Comparison of ENCODE assay signal across 8 mouse cellular contexts in genomic region chr12:113102461-113102860, GRCm38 (mm10). TPM values are rescaled to one million over a fixed set of nuclear protein-coding genes. Genes with fewer than 3 reads are reported as not detected.
A peak's percentile ranks its signal among the peaks of the same experiment; 100 is the strongest.
DNase-seq lines count a peak whose midpoint lies in the region; ATAC-seq lines count a peak whose summit lies in the region.

No protein-coding gene starts in this region.

- no peak for ATAC-seq in heart, embryonic 13.5 days (ENCODE audit: extremely low read depth, insufficient number of reproducible peaks, low FRiP score, low TSS enrichment)
- ATAC-seq in midbrain, embryonic 11.5 days (ENCODE audit: low FRiP score): 0 out of 2 replicates have a peak, but pooled peaks have one; percentile 19
- ATAC-seq in stomach, embryonic 15.5 days (ENCODE audit: insufficient read depth, low FRiP score, low read depth): no peak

- H3K4me1 ChIP-seq in heart, embryonic 13.5 days: peaks cover 76% of the 10 kb centered on the region
- peaks cover 21% of the 10 kb centered on the region for H3K4me1 ChIP-seq in midbrain, embryonic 11.5 days (ENCODE audit: control insufficient read depth, insufficient read depth, low read length)
- H3K4me1 ChIP-seq in stomach, embryonic 15.5 days: peaks cover 55% of the 10 kb centered on the region

- no peak overlapping the region for H3K4me2 ChIP-seq in heart, embryonic 13.5 days
- no peak overlapping the region for H3K4me2 ChIP-seq in midbrain, embryonic 11.5 days
- no peak overlapping the region for H3K4me2 ChIP-seq in stomach, embryonic 15.5 days

- no peak overlapping the region for H3K4me3 ChIP-seq in heart, embryonic 13.5 days
- no peak overlapping the region for H3K4me3 ChIP-seq in midbrain, embryonic 11.5 days (ENCODE audit: low read depth, low read length)
- H3K4me3 ChIP-seq in stomach, embryonic 15.5 days (replicated peaks): no peak overlapping the region

- peaks cover 17% of the 10 kb centered on the region for H3K36me3 ChIP-seq in heart, embryonic 13.5 days
- H3K36me3 ChIP-seq in midbrain, embryonic 11.5 days (ENCODE audit: control insufficient read depth, insufficient read depth, low read length): no peaks in the 10 kb centered on the region
- H3K36me3 ChIP-seq in stomach, embryonic 15.5 days: 0 out of 2 replicates have a peak, but pooled peaks cover 5% of the 10 kb centered on the region

- no peaks in the 10 kb centered on the region for H3K9me3 ChIP-seq in heart, embryonic 13.5 days
- H3K9me3 ChIP-seq in midbrain, embryonic 11.5 days (ENCODE audit: control insufficient read depth, low read length): peaks cover 4% of the 10 kb centered on the region; the same call in 1 of the 2 replicates
- H3K9me3 ChIP-seq in stomach, embryonic 15.5 days: no peaks in the 10 kb centered on the region

- 58% methylated on average over 6 of the region's 6 CpGs for WGBS in heart, embryonic 13.5 days
- WGBS in midbrain, embryonic 11.5 days: 65% methylated on average over 6 of the region's 6 CpGs
- 59% methylated on average over 6 of the region's 6 CpGs for WGBS in stomach, embryonic 15.5 days

- intact Hi-C loops in heart, postnatal 25 days (cut with DNase I): loop anchor here (5.0 kb wide), 2 partner anchors 145 to 225 kb away; no protein-coding TSS in a partner anchor
- intact Hi-C loops in left cerebral cortex, postnatal 14 days (cut with DNase I): loop anchor here (5.0 kb wide), 1 partner anchor 95 kb away; no protein-coding TSS in a partner anchor

- H3K27me3 ChIP-seq in heart, embryonic 13.5 days (replicated peaks): no peaks in the 10 kb centered on the region
- no peaks in the 10 kb centered on the region for H3K27me3 ChIP-seq in midbrain, embryonic 11.5 days (ENCODE audit: control insufficient read depth, insufficient read depth, low read length)
- H3K27me3 ChIP-seq in stomach, embryonic 15.5 days (replicated peaks): no peaks in the 10 kb centered on the region

- H3K9ac ChIP-seq in heart, embryonic 13.5 days: peak overlapping the region; percentile 21; the same call in 1 of the 2 replicates
- no peak overlapping the region for H3K9ac ChIP-seq in midbrain, embryonic 11.5 days (ENCODE audit: low read length)
- no peak overlapping the region for H3K9ac ChIP-seq in stomach, embryonic 15.5 days

- peak; percentile 95 for DNase-seq in heart, adult 11 months
- no peak for DNase-seq in heart, postnatal 25 days (ENCODE audit: low spot score)
- DNase-seq in MN1 (ENCODE audit: low spot score): peak; percentile 37
- peak; percentile 77 for DNase-seq in cerebellum, adult 9-10 months
- peak; percentile 68 to 72 for DNase-seq in left cerebral cortex, postnatal 14 days (ENCODE audit: low spot score in 2 of 2)
- peak; percentile 84 for DNase-seq in midbrain, embryonic 11.5 days (ENCODE audit: low spot score, missing footprints)

- no peak overlapping the region for H3K27ac ChIP-seq in heart, embryonic 13.5 days (replicated peaks)
- no peak overlapping the region for H3K27ac ChIP-seq in midbrain, embryonic 11.5 days (ENCODE audit: low read depth, low read length)
- 0 out of 2 replicates have a peak overlapping the region, but pooled peaks have one; percentile 4 for H3K27ac ChIP-seq in stomach, embryonic 15.5 days

RNA-seq across cellular contexts. Expression of gene Mta1, which starts 4.4 kb away (rescaled TPM):
- 10 to 100 TPM; 48.4 to 49.3 TPM for total RNA-seq in heart, postnatal 25 days (2021)
- 11.2 and 11.9 TPM in 2 replicates for polyA plus RNA-seq in heart, embryonic 13.5 days (2015; fragmentation: Nextera tagmentation; extraction: Ambion mirVana)
- total RNA-seq in left cerebral cortex, postnatal 14 days (2021): 10 to 100 TPM; 92.7 to 95.9 TPM
- 19.2 and 21.4 TPM in 2 replicates for polyA plus RNA-seq in midbrain, embryonic 11.5 days (2014; fragmentation: Nextera tagmentation; extraction: Ambion mirVana)
- polyA plus RNA-seq in stomach, embryonic 15.5 days (2015; fragmentation: Nextera tagmentation; extraction: Ambion mirVana): 11.2 and 12.2 TPM in 2 replicates

RNA-seq across cellular contexts. Expression of gene Tex22, which starts 28.2 kb away (rescaled TPM):
- total RNA-seq in heart, postnatal 25 days (2021): not detected
- polyA plus RNA-seq in heart, embryonic 13.5 days (2015; fragmentation: Nextera tagmentation; extraction: Ambion mirVana): not detected in 2 replicates
- total RNA-seq in left cerebral cortex, postnatal 14 days (2021): under 1 TPM in 1 of 2 experiments, not detected in 1; 0.31 TPM
- not detected in 2 replicates for polyA plus RNA-seq in midbrain, embryonic 11.5 days (2014; fragmentation: Nextera tagmentation; extraction: Ambion mirVana)
- not detected in 2 replicates for polyA plus RNA-seq in stomach, embryonic 15.5 days (2015; fragmentation: Nextera tagmentation; extraction: Ambion mirVana)

RNA-seq across cellular contexts. Expression of gene Crip2, which starts 37.6 kb away (rescaled TPM):
- 1,000 to 10,000 TPM; 1,410 to 1,505 TPM for total RNA-seq in heart, postnatal 25 days (2021)
- 1,302 and 1,499 TPM in 2 replicates for polyA plus RNA-seq in heart, embryonic 13.5 days (2015; fragmentation: Nextera tagmentation; extraction: Ambion mirVana)
- 100 to 1,000 TPM; 199 to 200 TPM for total RNA-seq in left cerebral cortex, postnatal 14 days (2021)
- polyA plus RNA-seq in midbrain, embryonic 11.5 days (2014; fragmentation: Nextera tagmentation; extraction: Ambion mirVana): 226 and 247 TPM in 2 replicates
- 125 and 130 TPM in 2 replicates for polyA plus RNA-seq in stomach, embryonic 15.5 days (2015; fragmentation: Nextera tagmentation; extraction: Ambion mirVana)

RNA-seq across cellular contexts. Expression of gene Crip1, which starts 43.7 kb away (rescaled TPM):
- total RNA-seq in heart, postnatal 25 days (2021): 100 to 1,000 TPM; 178 to 211 TPM
- polyA plus RNA-seq in heart, embryonic 13.5 days (2015; fragmentation: Nextera tagmentation; extraction: Ambion mirVana): 408 and 464 TPM in 2 replicates
- 10 to 100 TPM; 12.7 to 13.0 TPM for total RNA-seq in left cerebral cortex, postnatal 14 days (2021)
- 87.1 and 95.7 TPM in 2 replicates for polyA plus RNA-seq in midbrain, embryonic 11.5 days (2014; fragmentation: Nextera tagmentation; extraction: Ambion mirVana)
- 312 and 313 TPM in 2 replicates for polyA plus RNA-seq in stomach, embryonic 15.5 days (2015; fragmentation: Nextera tagmentation; extraction: Ambion mirVana)

RNA-seq across cellular contexts. Expression of gene Tedc1, which starts 53.8 kb away (rescaled TPM):
- under 1 TPM; 0.61 to 0.83 TPM for total RNA-seq in heart, postnatal 25 days (2021)
- polyA plus RNA-seq in heart, embryonic 13.5 days (2015; fragmentation: Nextera tagmentation; extraction: Ambion mirVana): 20.6 and 21.8 TPM in 2 replicates
- 1 to 10 TPM; 1.7 to 1.8 TPM for total RNA-seq in left cerebral cortex, postnatal 14 days (2021)
- 25.6 and 31.5 TPM in 2 replicates for polyA plus RNA-seq in midbrain, embryonic 11.5 days (2014; fragmentation: Nextera tagmentation; extraction: Ambion mirVana)
- polyA plus RNA-seq in stomach, embryonic 15.5 days (2015; fragmentation: Nextera tagmentation; extraction: Ambion mirVana): 26.0 and 32.1 TPM in 2 replicates
